Mouse (Mus musculus): ENCODE data around the gene AI464131. TPM values are rescaled to one million over a fixed set of nuclear protein-coding genes. Genes with fewer than 3 reads are reported as not detected.

The AI464131 gene
- polyA plus RNA-seq, 1 experiment: 0.07 TPM

DNA sequence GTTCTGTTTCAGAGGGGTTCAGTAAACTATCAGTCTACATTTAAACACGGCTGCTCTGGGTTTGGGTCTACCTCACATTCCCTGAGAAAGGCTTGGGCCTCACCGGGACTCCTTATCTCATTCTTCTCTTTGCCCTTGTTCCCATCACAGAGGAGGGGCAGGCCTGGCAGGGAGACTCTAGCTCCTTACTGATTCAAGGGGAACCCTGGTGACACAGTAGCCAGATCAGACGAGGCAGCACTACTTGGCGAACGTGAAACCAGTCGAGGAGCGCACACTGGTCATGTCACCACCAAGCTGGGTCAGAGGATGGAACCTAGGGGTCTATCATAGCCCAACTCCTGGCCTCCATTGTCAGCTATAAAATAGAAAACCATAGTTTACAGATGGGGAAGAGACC, 5.1 kb upstream of the AI464131 start:
- H3K36me3 ChIP-seq (replicated peaks; ENCODE audit: low read length): no peaks in the 10 kb centered on the region
- no peak for TF ChIP-seq FLI1 (IDR thresholded peaks at IDR 0.05; ENCODE audit: low read length)
- H3K9me3 ChIP-seq: 0 out of 2 replicates have a peak, but pooled peaks cover 5% of the 10 kb centered on the region
- H3K4me1 ChIP-seq: peaks cover 23% of the 10 kb centered on the region
- no peak overlapping the region for H3K4me3 ChIP-seq (replicated peaks)
- H3K27me3 ChIP-seq (replicated peaks): peaks cover 70% of the 10 kb centered on the region

DNA sequence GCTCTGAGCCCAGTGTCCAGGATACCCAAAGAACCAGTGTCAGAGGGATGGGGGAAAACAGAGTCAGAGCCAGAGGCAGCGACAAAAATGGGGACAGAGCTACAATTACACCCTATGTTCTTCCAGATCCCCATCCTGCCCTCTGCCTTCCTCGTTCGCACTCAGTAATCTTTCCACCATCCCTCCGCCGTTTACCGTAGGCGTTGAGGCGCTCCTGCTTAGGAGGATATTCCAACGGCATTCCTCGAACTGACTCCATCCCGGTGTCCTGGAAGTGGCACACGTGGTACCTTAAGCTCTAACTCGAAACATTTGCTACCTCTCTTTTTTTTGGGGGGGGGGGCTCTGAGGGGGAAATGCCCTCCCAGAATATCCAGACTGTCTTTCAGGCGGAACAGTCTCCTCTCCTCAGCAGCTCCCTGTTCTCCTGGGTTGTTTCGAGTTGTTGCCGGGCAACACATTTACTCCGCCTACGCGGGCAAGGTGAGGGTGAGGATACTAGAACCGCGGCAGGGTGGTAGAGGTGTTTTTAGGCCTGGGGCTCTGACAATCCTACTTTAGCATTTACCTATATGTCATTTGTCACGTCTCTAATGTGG, 4.5 kb upstream of the AI464131 start:
- H3K4me3 ChIP-seq (replicated peaks): peak overlapping the region; percentile 90
- peaks cover 73% of the 10 kb centered on the region for H3K27me3 ChIP-seq (replicated peaks)
- H3K9me3 ChIP-seq: 0 out of 2 replicates have a peak, but pooled peaks cover 5% of the 10 kb centered on the region
- TF ChIP-seq FLI1 (IDR thresholded peaks at IDR 0.05; ENCODE audit: low read length) (no peak), GATA1 (IDR thresholded peaks at IDR 0.05; ENCODE audit: borderline replicate concordance, low read length) (no peak)
- no peaks in the 10 kb centered on the region for H3K36me3 ChIP-seq (replicated peaks; ENCODE audit: low read length)
- peaks cover 28% of the 10 kb centered on the region for H3K4me1 ChIP-seq

DNA sequence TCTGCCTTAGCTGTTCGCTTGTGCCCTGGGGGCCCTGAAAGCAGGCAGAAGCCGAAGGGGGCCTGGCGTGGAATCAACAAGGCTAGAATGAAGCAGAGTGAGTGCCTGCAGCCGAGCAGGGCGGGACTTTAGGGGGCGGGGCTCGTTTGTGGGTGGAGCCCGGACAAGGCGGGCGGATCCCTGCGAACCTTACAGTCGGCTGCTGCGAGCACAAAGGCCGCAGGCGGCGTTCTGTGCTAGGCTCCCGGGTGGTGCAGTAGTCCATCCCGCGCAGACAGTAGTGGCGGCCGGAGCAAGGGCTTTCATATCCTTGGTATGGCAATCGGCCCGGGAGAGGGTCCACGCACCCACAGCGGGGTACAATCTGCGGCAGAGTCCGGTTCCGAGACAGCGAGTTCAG, 4.0 kb upstream of the AI464131 start:
- peaks cover 75% of the 10 kb centered on the region for H3K27me3 ChIP-seq (replicated peaks)
- 0 out of 2 replicates have a peak, but pooled peaks cover 5% of the 10 kb centered on the region for H3K9me3 ChIP-seq
- H3K4me3 ChIP-seq (replicated peaks): peak overlapping the region; percentile 90
- TF ChIP-seq FLI1 (IDR thresholded peaks at IDR 0.05; ENCODE audit: low read length) (no peak), GATA1 (IDR thresholded peaks at IDR 0.05; ENCODE audit: borderline replicate concordance, low read length) (no peak)
- no peaks in the 10 kb centered on the region for H3K36me3 ChIP-seq (replicated peaks; ENCODE audit: low read length)
- H3K4me1 ChIP-seq: peaks cover 30% of the 10 kb centered on the region

DNA sequence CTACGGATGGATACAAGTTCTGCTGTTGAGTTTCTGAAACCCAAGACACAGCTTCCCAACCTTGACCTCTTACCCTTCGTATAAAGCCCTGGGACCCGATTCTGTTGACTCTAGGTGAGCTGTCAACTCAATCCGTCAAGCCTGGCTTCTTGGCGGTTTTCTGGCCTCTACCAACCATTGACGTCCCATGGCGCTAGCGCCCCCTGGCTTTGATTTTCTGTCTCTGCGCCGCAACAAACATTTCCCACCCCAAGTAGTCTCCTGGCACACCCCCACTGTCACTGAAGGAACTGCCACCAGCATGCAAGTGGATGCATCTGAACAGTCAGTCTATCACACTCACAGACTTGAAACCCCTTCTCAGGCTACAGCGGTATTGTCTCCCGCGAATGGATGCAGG, 3.3 kb upstream of the AI464131 start:
- Histone ChIP-seq H3K4me1 (peaks cover 30% of the 10 kb centered on the region), H3K27me3 (replicated peaks) (peaks cover 75% of the 10 kb centered on the region), H3K36me3 (replicated peaks; ENCODE audit: low read length) (no peaks in the 10 kb centered on the region), H3K4me3 (replicated peaks) (peak overlapping the region; percentile 90), H3K9me3 (0 out of 2 replicates have a peak, but pooled peaks cover 5% of the 10 kb centered on the region)
- TF ChIP-seq GATA1 (IDR thresholded peaks at IDR 0.05; ENCODE audit: borderline replicate concordance, low read length) (no peak), FLI1 (IDR thresholded peaks at IDR 0.05; ENCODE audit: low read length) (no peak)

DNA sequence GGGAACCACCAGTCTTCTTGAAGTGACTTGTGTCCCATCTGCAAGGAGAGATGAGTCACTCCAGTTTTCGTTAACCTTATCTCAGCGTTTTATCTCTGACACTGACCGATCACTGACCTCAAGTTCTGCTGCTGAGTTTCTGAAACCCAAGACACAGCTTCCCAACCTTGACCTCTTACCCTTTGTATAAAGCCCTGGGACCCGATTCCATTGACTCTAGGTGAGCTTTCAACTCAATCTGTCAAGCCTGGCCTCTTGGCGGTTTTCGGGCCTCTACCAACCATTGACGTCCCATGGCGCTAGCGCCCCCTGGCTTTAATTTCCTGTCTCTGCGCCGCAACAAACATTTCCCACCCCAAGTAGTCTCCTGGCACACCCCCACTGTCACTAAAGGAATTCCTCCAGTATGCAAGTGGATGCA, 2.3 kb upstream of the AI464131 start:
- Histone ChIP-seq H3K27me3 (replicated peaks) (peaks cover 78% of the 10 kb centered on the region), H3K4me3 (replicated peaks) (no peak overlapping the region), H3K9me3 (0 out of 2 replicates have a peak, but pooled peaks cover 5% of the 10 kb centered on the region), H3K4me1 (peaks cover 30% of the 10 kb centered on the region), H3K36me3 (replicated peaks; ENCODE audit: low read length) (no peaks in the 10 kb centered on the region)
- TF ChIP-seq GATA1 (IDR thresholded peaks at IDR 0.05; ENCODE audit: borderline replicate concordance, low read length) (no peak), FLI1 (IDR thresholded peaks at IDR 0.05; ENCODE audit: low read length) (no peak)

DNA sequence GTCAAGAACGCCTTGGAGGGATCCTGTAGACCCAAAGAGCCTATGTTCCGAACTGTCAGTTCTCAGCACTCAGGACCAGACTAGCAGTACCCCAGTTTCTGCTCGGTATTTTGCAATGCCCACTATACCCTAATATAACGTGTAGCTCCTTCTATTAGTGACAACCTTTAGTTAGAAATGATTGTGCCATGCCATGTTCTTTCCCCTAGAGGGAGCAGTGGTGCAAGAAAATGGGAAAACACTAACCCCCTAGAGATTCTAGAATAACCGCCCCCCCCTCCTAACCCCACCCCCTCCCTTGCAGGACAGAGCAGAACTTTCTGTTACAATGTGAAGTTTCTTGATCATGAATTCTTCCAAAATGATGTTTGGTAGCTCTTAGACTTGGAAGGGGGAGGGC, 1.4 kb upstream of the AI464131 start:
- no peak for TF ChIP-seq GATA1 (IDR thresholded peaks at IDR 0.05; ENCODE audit: borderline replicate concordance, low read length)
- TF ChIP-seq FLI1 (IDR thresholded peaks at IDR 0.05; ENCODE audit: low read length): no peak
- H3K4me1 ChIP-seq: peaks cover 30% of the 10 kb centered on the region
- H3K4me3 ChIP-seq (replicated peaks): no peak overlapping the region
- H3K9me3 ChIP-seq: peaks cover 6% of the 10 kb centered on the region; the same call in 1 of the 2 replicates
- H3K27me3 ChIP-seq (replicated peaks): peaks cover 79% of the 10 kb centered on the region
- no peaks in the 10 kb centered on the region for H3K36me3 ChIP-seq (replicated peaks; ENCODE audit: low read length)

DNA sequence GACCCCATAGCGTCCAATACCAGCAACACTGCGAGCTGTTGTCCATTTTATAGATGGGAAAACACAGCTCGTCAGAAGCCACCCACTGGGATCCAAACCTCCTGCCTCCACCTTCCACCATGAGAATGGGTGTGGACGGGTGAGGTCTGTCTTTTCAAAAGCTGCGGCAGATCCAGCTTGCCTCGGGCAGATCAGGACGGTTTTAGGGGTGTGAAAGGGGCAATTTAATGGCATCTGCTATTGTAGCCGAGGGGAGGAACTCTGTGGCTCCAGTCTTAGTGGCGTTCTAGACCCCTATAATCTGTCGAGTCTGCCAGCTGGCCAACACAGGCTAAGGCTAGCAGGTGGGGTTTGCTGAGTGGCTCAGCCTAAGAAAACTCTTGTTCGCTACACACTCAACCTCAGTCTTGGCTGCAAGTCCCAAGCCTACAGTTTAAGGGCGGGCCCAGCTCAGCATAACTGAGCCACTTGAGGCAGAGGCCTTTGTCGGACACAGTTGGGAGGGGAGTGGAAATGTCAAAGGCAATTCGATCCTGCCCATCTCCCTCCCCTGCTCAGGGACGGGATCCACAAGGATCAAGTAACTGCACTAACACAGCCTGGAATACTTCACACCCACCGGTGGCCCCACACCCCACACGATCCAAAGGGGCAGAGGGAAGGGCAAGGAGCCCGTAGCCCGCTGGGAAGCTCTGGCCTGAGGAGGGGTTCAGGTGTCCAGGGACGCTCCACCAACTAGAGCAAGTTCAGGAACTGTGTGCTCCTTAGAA, 520 bp downstream of the AI464131 start:
- H3K9me3 ChIP-seq: peaks cover 14% of the 10 kb centered on the region; the same call in 1 of the 2 replicates
- peaks cover 79% of the 10 kb centered on the region for H3K27me3 ChIP-seq (replicated peaks)
- no peaks in the 10 kb centered on the region for H3K36me3 ChIP-seq (replicated peaks; ENCODE audit: low read length)
- H3K4me3 ChIP-seq (replicated peaks): peak overlapping the region; percentile 87
- TF ChIP-seq FLI1 (IDR thresholded peaks at IDR 0.05; ENCODE audit: low read length) (no peak), GATA1 (IDR thresholded peaks at IDR 0.05; ENCODE audit: borderline replicate concordance, low read length) (no peak)
- peaks cover 48% of the 10 kb centered on the region for H3K4me1 ChIP-seq

DNA sequence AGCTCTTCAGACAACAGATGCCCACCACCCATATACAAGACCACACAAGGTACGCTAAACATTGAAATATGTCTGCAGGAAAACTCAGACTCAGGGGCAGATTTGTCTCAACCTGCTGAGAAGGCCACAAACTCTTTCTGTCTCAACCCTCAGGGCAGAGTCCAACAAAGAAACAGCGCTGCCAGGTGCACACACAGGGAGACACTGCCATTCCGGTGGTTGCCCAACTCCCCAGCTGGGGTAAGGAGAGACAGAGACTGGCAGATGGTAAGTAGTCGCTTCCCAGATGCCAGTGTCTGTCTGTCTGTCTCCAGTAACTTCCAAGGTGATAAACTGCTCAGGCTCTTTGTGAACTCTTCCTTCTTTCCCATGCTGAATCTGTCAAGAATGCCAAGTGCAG, 2.1 kb downstream of the AI464131 start:
- H3K36me3 ChIP-seq (replicated peaks; ENCODE audit: low read length): no peaks in the 10 kb centered on the region
- peaks cover 33% of the 10 kb centered on the region for H3K4me1 ChIP-seq
- TF ChIP-seq GATA1 (IDR thresholded peaks at IDR 0.05; ENCODE audit: borderline replicate concordance, low read length) (no peak), FLI1 (IDR thresholded peaks at IDR 0.05; ENCODE audit: low read length) (no peak)
- H3K9me3 ChIP-seq: peaks cover 14% of the 10 kb centered on the region; the same call in 1 of the 2 replicates
- H3K4me3 ChIP-seq (replicated peaks): no peak overlapping the region
- H3K27me3 ChIP-seq (replicated peaks): peaks cover 80% of the 10 kb centered on the region

DNA sequence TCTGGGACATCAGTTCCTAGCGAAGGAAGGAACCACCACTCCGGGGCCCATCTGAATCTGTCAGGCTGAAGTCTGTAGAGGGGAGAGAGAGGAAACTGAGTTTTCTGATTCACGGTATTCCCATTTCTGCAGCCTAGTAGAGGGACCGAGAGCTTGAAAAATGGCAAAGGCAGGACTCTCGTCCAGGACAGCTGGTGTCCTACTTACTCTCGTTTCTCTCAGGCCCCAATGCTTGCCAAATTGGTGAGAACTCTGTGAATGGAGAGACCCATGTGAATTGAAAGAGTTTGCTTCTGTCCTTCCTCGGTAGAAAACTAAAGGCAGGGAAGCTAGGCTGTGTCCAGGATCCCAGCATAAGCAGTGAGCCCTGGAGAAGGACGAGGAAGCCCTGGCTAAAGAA, 3.3 kb downstream of the AI464131 start:
- Histone ChIP-seq H3K9me3 (peaks cover 14% of the 10 kb centered on the region; the same call in 1 of the 2 replicates), H3K4me3 (replicated peaks) (no peak overlapping the region), H3K4me1 (peaks cover 32% of the 10 kb centered on the region), H3K27me3 (replicated peaks) (peaks cover 87% of the 10 kb centered on the region), H3K36me3 (replicated peaks; ENCODE audit: low read length) (no peaks in the 10 kb centered on the region)
- TF ChIP-seq GATA1 (IDR thresholded peaks at IDR 0.05; ENCODE audit: borderline replicate concordance, low read length) (no peak), FLI1 (IDR thresholded peaks at IDR 0.05; ENCODE audit: low read length) (no peak)

DNA sequence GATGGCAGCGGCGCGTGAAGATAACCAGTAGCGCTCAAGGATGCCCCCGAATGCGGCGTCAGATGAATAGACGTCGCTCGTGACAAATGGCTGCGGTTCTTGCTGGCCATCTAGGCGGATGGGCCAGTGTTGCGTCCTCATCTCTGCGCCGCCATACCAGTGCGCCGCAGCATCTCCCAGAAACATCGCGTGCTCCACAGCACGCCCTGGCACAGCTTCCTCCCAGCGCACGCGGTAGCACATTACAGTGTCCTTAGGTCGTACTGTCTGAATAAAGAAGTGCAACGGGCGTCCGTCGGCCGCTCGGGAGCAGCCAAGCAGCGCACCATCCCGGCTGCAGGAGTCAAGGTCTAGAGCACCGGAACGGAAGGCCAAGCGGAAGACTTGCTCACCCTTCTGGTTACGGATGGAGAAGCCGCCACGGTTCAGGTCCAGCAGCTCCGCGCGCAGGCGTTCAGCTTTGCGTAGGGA, 3.9 kb downstream of the AI464131 start:
- peak overlapping the region; percentile 76 for H3K4me3 ChIP-seq (replicated peaks)
- H3K4me1 ChIP-seq: peaks cover 32% of the 10 kb centered on the region
- peaks cover 93% of the 10 kb centered on the region for H3K27me3 ChIP-seq (replicated peaks)
- TF ChIP-seq FLI1 (IDR thresholded peaks at IDR 0.05; ENCODE audit: low read length) (no peak), GATA1 (IDR thresholded peaks at IDR 0.05; ENCODE audit: borderline replicate concordance, low read length) (no peak)
- peaks cover 14% of the 10 kb centered on the region; the same call in 1 of the 2 replicates for H3K9me3 ChIP-seq
- no peaks in the 10 kb centered on the region for H3K36me3 ChIP-seq (replicated peaks; ENCODE audit: low read length)

Data from megakaryocyte, embryonic 14.5 days (primary cell).